Mouse (Mus musculus): ENCODE data around the gene Vipas39. TPM values are rescaled to one million over a fixed set of nuclear protein-coding genes. Genes with fewer than 3 reads are reported as not detected.
"Not testable (repeated sequence)": the region's sequence is repeated elsewhere in the genome, so short reads cannot be mapped to it uniquely, and the experiment has no call there.

Gene Vipas39
- total and polyA plus RNA-seq, 3 experiments = 30.2 to 44.4 (median 32.1) TPM

DNA sequence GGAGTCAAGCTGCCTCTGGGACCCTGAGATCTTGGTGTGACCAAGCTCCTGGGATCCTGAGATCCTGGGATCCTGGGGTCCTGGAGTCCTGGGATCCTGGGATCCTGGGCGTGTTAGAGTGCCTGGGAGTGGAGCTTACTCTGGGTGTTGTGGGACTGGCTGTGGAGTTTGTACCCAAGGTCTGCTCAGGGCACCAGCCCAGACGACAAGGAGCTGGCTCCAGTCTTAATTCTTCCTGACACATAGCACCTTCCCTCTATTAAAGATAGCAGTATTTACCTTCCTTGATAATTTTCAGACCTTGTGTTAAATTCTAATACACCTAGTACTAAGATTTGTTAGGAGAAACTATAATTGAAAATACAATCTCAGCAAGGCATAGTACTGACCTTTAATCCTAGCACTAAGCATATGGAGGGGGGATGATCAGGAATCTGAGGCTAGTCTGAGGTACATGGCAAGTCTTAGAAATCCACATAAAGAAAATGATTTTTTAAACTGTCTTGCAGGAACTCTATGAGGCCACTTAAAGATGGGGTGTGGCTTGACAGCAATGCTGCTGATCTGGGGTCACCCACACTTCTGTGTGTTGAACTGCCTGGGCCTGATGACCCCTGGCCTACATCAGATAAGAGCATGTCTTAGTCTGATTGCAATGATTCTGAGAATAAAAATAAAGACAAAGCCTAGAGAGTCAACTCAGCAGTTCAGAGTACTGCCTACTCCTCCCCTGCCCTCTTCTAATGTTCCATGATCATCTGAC is 53.0 kb downstream of the Vipas39 start:
- H3K4me2 ChIP-seq (ENCODE audit: insufficient read depth, low read depth, poor library complexity, severe bottlenecking) = no peak overlapping the region
- in situ Hi-C loops (cut with MboI; ENCODE audit: low pct_ligation_motif_present, low pct_unique_long_range_greater_than_20kb, low sequenced_read_pairs) (no loop called here), dilution Hi-C loops (cut with MboI; ENCODE audit: extremely low pct_ligation_motif_present, extremely low pct_unique_long_range_greater_than_20kb, low sequenced_read_pairs) (no loop called here)
- H3K27me3 ChIP-seq (replicated peaks) = no peaks in the 10 kb centered on the region
- H3K9me3 ChIP-seq (replicated peaks; ENCODE audit: low read length) = no peaks in the 10 kb centered on the region
- no peak overlapping the region for H3K27ac ChIP-seq (ENCODE audit: insufficient read depth, low read depth)
- TF ChIP-seq TBP (conservative IDR thresholded peaks at IDR 0.05; ENCODE audit: low read depth, low read length) (no peak), MAX (IDR thresholded peaks at IDR 0.05; ENCODE audit: low read length) (no peak), E2F4 (IDR thresholded peaks at IDR 0.05; ENCODE audit: insufficient replicate concordance, low read depth, low read length) (no peak), RCOR1 (conservative IDR thresholded peaks at IDR 0.05; ENCODE audit: low read depth, low read length) (no peak), SMC3 (IDR thresholded peaks at IDR 0.05; ENCODE audit: low read depth, low read length) (no peak), RAD21 (IDR thresholded peaks at IDR 0.05; ENCODE audit: low read depth, low read length) (no peak), JUND (conservative IDR thresholded peaks at IDR 0.05; ENCODE audit: low read depth, low read length) (no peak), SIN3A (IDR thresholded peaks at IDR 0.05; ENCODE audit: low read length) (no peak), CHD1 (IDR thresholded peaks at IDR 0.05; ENCODE audit: low read depth, low read length) (no peak), JUN (IDR thresholded peaks at IDR 0.05; ENCODE audit: insufficient read depth, low read depth, low read length) (no peak), POLR2AphosphoS2 (IDR thresholded peaks at IDR 0.05; ENCODE audit: low read depth, low read length) (no peak), HCFC1 (IDR thresholded peaks at IDR 0.05; ENCODE audit: low read depth, low read length) (no peak), UBTF (IDR thresholded peaks at IDR 0.05; ENCODE audit: low read depth, low read length) (no peak), BHLHE40 (IDR thresholded peaks at IDR 0.05; ENCODE audit: low read depth, low read length) (no peak), ZKSCAN1 (IDR thresholded peaks at IDR 0.05; ENCODE audit: borderline replicate concordance, low read depth, low read length) (no peak), KAT2A (IDR thresholded peaks at IDR 0.05; ENCODE audit: insufficient replicate concordance, low read length) (no peak)
- no peak overlapping the region for H3K4me3 ChIP-seq (replicated peaks in 1 of 3; ENCODE audit: low read depth in 2 of 3, low read length in 2 of 3, poor library complexity in 1 of 3)
- H3K9ac ChIP-seq (ENCODE audit: insufficient read depth, low read depth) = no peak overlapping the region
- H3K4me1 ChIP-seq (ENCODE audit: control insufficient read depth in 1 of 2, insufficient read depth in 2 of 2) = peaks cover 0 to 6% of the 10 kb centered on the region in 2 experiments; a peak in 1 of 4 replicates
- no peak for DNase-seq (ENCODE audit: extremely low read depth)
- H3K36me3 ChIP-seq (replicated peaks in 1 of 2; ENCODE audit: control insufficient read depth in 1 of 2, insufficient read depth in 1 of 2, low read length in 1 of 2) = no peaks in the 10 kb centered on the region
- no peaks in the 10 kb centered on the region for H3K79me2 ChIP-seq (replicated peaks; ENCODE audit: control insufficient read depth, extremely low read depth, insufficient read depth, poor library complexity, severe bottlenecking)

- H3K4me2 ChIP-seq (ENCODE audit: insufficient read depth, low read depth, poor library complexity, severe bottlenecking); H3K27me3 ChIP-seq (replicated peaks); H3K27ac ChIP-seq (ENCODE audit: insufficient read depth, low read depth); dilution Hi-C loops (cut with MboI; ENCODE audit: extremely low pct_ligation_motif_present, extremely low pct_unique_long_range_greater_than_20kb, low sequenced_read_pairs); H3K4me3 ChIP-seq (replicated peaks in 1 of 3; ENCODE audit: low read depth in 2 of 3, low read length in 2 of 3, poor library complexity in 1 of 3); H3K79me2 ChIP-seq (replicated peaks; ENCODE audit: control insufficient read depth, extremely low read depth, insufficient read depth, poor library complexity, severe bottlenecking); H3K36me3 ChIP-seq (replicated peaks in 1 of 2; ENCODE audit: control insufficient read depth in 1 of 2, insufficient read depth in 1 of 2, low read length in 1 of 2); in situ Hi-C loops (cut with MboI; ENCODE audit: low pct_ligation_motif_present, low pct_unique_long_range_greater_than_20kb, low sequenced_read_pairs); DNase-seq (ENCODE audit: extremely low read depth); H3K9me3 ChIP-seq (replicated peaks; ENCODE audit: low read length); H3K9ac ChIP-seq (ENCODE audit: insufficient read depth, low read depth): not testable (repeated sequence)
- peaks cover 3 to 28% of the 10 kb centered on the region in 2 experiments; a peak in 3 of 4 replicates for H3K4me1 ChIP-seq (ENCODE audit: control insufficient read depth in 1 of 2, insufficient read depth in 2 of 2)
These were observed 60.3 kb downstream of the Vipas39 start for GRCm38 (mm10) chr12:87205789-87206188.
